10 mouse cellular contexts compared by ENCODE assay signal in the genomic region with DNA sequence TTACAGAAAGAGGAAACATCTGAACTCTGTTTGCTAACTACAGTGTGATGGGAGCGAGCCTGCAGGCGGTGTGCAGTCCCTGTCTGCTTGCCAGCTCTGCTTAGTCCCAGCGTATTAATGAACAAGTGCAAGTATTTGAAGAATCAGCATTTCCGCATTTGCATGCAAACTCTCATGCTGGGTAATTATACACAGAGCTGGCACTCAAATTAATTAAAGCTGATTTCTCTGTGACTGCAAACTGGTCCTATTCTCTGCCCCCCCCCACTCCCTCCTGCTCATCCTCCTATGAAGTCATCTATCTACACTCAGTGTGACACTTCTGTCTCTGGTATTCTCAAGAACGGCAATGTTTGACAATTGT.
A peak's percentile ranks its signal among the peaks of the same experiment; 100 is the strongest.
DNase-seq lines count a peak whose midpoint lies in the region; ATAC-seq lines count a peak whose summit lies in the region.
"Had no signal": no experiment of that assay in that cellular context is flagged by ENCODE, and none has a peak within 500 bp of the region (broad histone marks: within the 10 kb centered on the region; RNA-seq: fewer than 3 reads in every experiment).

No protein-coding gene starts in this region.

- H3K9ac ChIP-seq in forebrain, embryonic 11.5 days (ENCODE audit: low read length), result no peak overlapping the region

- H3K27ac ChIP-seq in forebrain, embryonic 11.5 days (ENCODE audit: low read depth, low read length), result no peak overlapping the region
- H3K27ac ChIP-seq in forebrain, embryonic 10.5 days, result no peak overlapping the region
- H3K27ac ChIP-seq: macrophage had no signal

- no peaks in the 10 kb centered on the region for H3K9me3 ChIP-seq in forebrain, embryonic 11.5 days (ENCODE audit: control insufficient read depth, low read length)
- H3K9me3 ChIP-seq in forebrain, embryonic 10.5 days, result no peaks in the 10 kb centered on the region

- peak; percentile 47; the same call in 1 of the 2 replicates for ATAC-seq in forebrain, embryonic 11.5 days (replicated peaks; ENCODE audit: low FRiP score)
- ATAC-seq in megakaryocyte, adult 5-6 weeks (ENCODE audit: poor library complexity, severe bottlenecking), result no peak

- WGBS in forebrain, embryonic 11.5 days, result 70% methylated on average over 5 of the region's 5 CpGs
- 89% methylated on average over 5 of the region's 5 CpGs for WGBS in forebrain, embryonic 10.5 days

- no peaks in the 10 kb centered on the region; the same call in 1 of the 2 replicates for H3K4me1 ChIP-seq in forebrain, embryonic 11.5 days (replicated peaks; ENCODE audit: control insufficient read depth, insufficient read depth, low read length)
- peaks cover 32% of the 10 kb centered on the region for H3K4me1 ChIP-seq in forebrain, embryonic 10.5 days

- H3K27me3 ChIP-seq in forebrain, embryonic 11.5 days (ENCODE audit: control insufficient read depth, insufficient read depth, low read length), result no peaks in the 10 kb centered on the region
- H3K27me3 ChIP-seq in forebrain, embryonic 10.5 days (ENCODE audit: poor library complexity, severe bottlenecking), result peaks cover 10% of the 10 kb centered on the region; the same call in 1 of the 2 replicates

- no peak overlapping the region for H3K4me2 ChIP-seq in forebrain, embryonic 11.5 days (ENCODE audit: low read depth, low read length, severe bottlenecking)

- no peak for DNase-seq in forebrain, embryonic 11.5 days (ENCODE audit: low spot score)
- DNase-seq in forebrain, embryonic 10.5 days (ENCODE audit: extremely low spot score, low spot score), result no peak
- DNase-seq in right cerebral cortex, postnatal 10 days (ENCODE audit: low spot score in 2 of 2), result peak; percentile 44 to 49
- no peak for DNase-seq in right cerebral cortex, postnatal 4 days
- DNase-seq in kidney, postnatal 36 days, result peak; percentile 59 to 65
- DNase-seq in adrenal gland, adult 18-20 months (ENCODE audit: low spot score in 2 of 2), result no peak
- no peak for DNase-seq in right cerebral cortex, postnatal 14 days
- DNase-seq: right cerebral cortex, adult 18-20 months had no signal

- no peak overlapping the region for H3K4me3 ChIP-seq in forebrain, embryonic 11.5 days (ENCODE audit: low read depth, low read length)
- H3K4me3 ChIP-seq in forebrain, embryonic 10.5 days, result no peak overlapping the region

- no peaks in the 10 kb centered on the region for H3K36me3 ChIP-seq in forebrain, embryonic 11.5 days (ENCODE audit: control insufficient read depth, insufficient read depth, low read length)
- no peaks in the 10 kb centered on the region for H3K36me3 ChIP-seq in forebrain, embryonic 10.5 days (replicated peaks)

Comparison
In these comparisons a context has a peak if more than half of its experiments do, and no peak if none do; other contexts are left out.
1. DNase-seq: peak in right cerebral cortex, postnatal 10 days (2 of 2) and kidney, postnatal 36 days (2 of 2); none in forebrain, embryonic 11.5 days (single experiment), forebrain, embryonic 10.5 days (single experiment), right cerebral cortex, postnatal 4 days (single experiment), adrenal gland, adult 18-20 months (0 of 2) and right cerebral cortex, postnatal 14 days (single experiment).